In the genomic region with DNA sequence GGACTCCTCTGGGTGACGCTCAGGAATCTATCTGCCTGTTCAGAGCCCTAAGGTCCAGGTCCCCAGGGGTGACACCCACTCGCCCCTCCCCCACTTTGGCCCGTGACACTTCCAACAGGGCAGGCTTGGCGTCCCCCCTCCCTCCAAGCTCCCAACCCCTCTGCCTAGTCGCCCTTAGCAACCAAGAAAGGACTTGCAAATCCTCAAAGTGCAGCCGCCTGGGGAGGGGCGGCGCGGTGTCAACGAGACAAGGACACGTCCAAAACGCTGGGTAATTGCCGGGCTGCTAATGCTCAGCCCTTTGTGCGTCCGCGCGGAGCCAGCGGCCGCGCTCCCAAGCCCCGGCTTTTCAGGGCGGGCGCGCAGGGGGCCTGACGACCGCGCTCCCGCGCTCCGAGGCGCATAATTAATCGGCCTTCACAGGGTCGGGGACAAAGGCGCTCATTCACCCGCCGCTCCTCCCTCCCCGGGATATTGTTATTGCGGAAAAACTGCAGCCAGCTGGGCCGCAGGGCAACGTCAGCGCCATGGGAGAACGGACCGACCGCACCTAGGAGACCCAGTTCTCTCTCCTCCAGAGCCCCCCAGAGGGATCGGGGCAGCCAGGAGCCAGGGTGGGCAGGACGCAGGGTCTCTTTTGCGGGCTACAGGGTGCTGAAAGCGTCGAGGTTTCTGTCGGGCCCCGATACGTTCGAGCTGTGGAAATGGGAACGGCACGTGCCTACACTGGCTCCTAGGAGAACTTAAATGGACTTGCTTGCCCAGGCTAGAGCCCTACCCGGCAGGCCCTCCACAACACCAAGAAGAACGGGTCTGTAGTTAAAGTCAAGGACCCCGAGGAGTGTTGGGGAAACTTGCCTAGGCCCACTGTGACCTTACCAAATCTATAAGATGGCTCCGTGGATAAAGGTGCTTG, we compare ENCODE assay signal across 8 mouse cellular contexts.
A peak's percentile ranks its signal among the peaks of the same experiment; 100 is the strongest.
DNase-seq lines count a peak whose midpoint lies in the region; ATAC-seq and TF ChIP-seq lines count a peak whose summit lies in the region.

No protein-coding gene starts in this region.

- peak overlapping the region; percentile 78 for H3K9ac ChIP-seq in kidney, embryonic 16.5 days (replicated peaks; ENCODE audit: low read length)
- H3K9ac ChIP-seq in neural tube, embryonic 11.5 days (ENCODE audit: low read length) = peak overlapping the region; percentile 71

- H3K9me3 ChIP-seq in kidney, embryonic 16.5 days (ENCODE audit: low read length) = no peaks in the 10 kb centered on the region
- H3K9me3 ChIP-seq in neural tube, embryonic 11.5 days (ENCODE audit: control insufficient read depth, low read length) = no peaks in the 10 kb centered on the region

- ATAC-seq in kidney, embryonic 16.5 days (ENCODE audit: low FRiP score, low TSS enrichment) = peak; percentile 77; the same call in 1 of the 2 replicates
- ATAC-seq in neural tube, embryonic 11.5 days (ENCODE audit: insufficient read depth, low FRiP score, low TSS enrichment) = peak; percentile 89

- no peaks in the 10 kb centered on the region for H3K27me3 ChIP-seq in kidney, embryonic 16.5 days (ENCODE audit: insufficient read depth, low read length)
- H3K27me3 ChIP-seq in neural tube, embryonic 11.5 days (ENCODE audit: control insufficient read depth, insufficient read depth, low read length) = no peaks in the 10 kb centered on the region

- H3K4me2 ChIP-seq in kidney, embryonic 16.5 days (replicated peaks; ENCODE audit: low read depth, low read length) = peak overlapping the region; percentile 79
- H3K4me2 ChIP-seq in neural tube, embryonic 11.5 days (ENCODE audit: low read depth) = peak overlapping the region; percentile 47

- intact Hi-C loops in gastrocnemius, adult 2 months (cut with DNase I) = no loop called here

- peak overlapping the region; percentile 72 for H3K4me3 ChIP-seq in gastrocnemius, adult 2 months
- H3K4me3 ChIP-seq in kidney, embryonic 16.5 days (ENCODE audit: low read length) = peak overlapping the region; percentile 46
- peak overlapping the region; percentile 25 for H3K4me3 ChIP-seq in neural tube, embryonic 11.5 days (ENCODE audit: low read depth, low read length)

- no peak for TF ChIP-seq CTCF in gastrocnemius, adult 2 months (IDR thresholded peaks at IDR 0.05)

- 5% methylated on average over 59 of the region's 59 CpGs for WGBS in kidney, embryonic 16.5 days
- WGBS in neural tube, embryonic 11.5 days = 2% methylated on average over 59 of the region's 59 CpGs

- peak; percentile 62 for DNase-seq in gastrocnemius, adult 2 months
- DNase-seq in gastrocnemius, postnatal 4 days (ENCODE audit: low spot score in 2 of 2) = no peak
- peak; percentile 30 to 55 for DNase-seq in cerebellum, postnatal 25 days
- DNase-seq in frontal cortex, postnatal 36 days (ENCODE audit: low spot score in 2 of 2) = peak; percentile 65 to 71
- peak; percentile 28 for DNase-seq in liver
- DNase-seq in neural tube, embryonic 11.5 days (ENCODE audit: low spot score) = peak; percentile 92
- no peak for DNase-seq in thymus, postnatal 4 days

- H3K4me1 ChIP-seq in kidney, embryonic 16.5 days (ENCODE audit: insufficient read depth, low read length) = peaks cover 39% of the 10 kb centered on the region
- peaks cover 16% of the 10 kb centered on the region for H3K4me1 ChIP-seq in neural tube, embryonic 11.5 days (ENCODE audit: control insufficient read depth, insufficient read depth, low read length)

- H3K36me3 ChIP-seq in kidney, embryonic 16.5 days (ENCODE audit: insufficient read depth, low read length) = no peaks in the 10 kb centered on the region
- no peaks in the 10 kb centered on the region for H3K36me3 ChIP-seq in neural tube, embryonic 11.5 days (ENCODE audit: control insufficient read depth, insufficient read depth, low read length)

- peak overlapping the region; percentile 80 for H3K27ac ChIP-seq in gastrocnemius, adult 2 months
- peak overlapping the region; percentile 71 for H3K27ac ChIP-seq in kidney, embryonic 16.5 days (ENCODE audit: low read length)
- H3K27ac ChIP-seq in neural tube, embryonic 11.5 days (ENCODE audit: low read depth, low read length) = peak overlapping the region; percentile 89

Comparison
In these comparisons a context has a peak if more than half of its experiments do, and no peak if none do; other contexts are left out.
1. DNase-seq: peak in gastrocnemius, adult 2 months (single experiment), cerebellum, postnatal 25 days (2 of 2), frontal cortex, postnatal 36 days (2 of 2), liver (single experiment) and neural tube, embryonic 11.5 days (single experiment); none in gastrocnemius, postnatal 4 days (0 of 2) and thymus, postnatal 4 days (single experiment).
2. Peak in every context shown above with its lines, with median percentiles within 50 percentile points of each other: H3K27ac ChIP-seq and H3K4me3 ChIP-seq.